In genomic region chr2:131140533-131140905, GRCm38 (mm10) we compare ENCODE assay signal across 16 mouse cellular contexts. TPM values are rescaled to one million over a fixed set of nuclear protein-coding genes. Genes with fewer than 3 reads are reported as not detected.
DNase-seq lines count a peak whose midpoint lies in the region; ATAC-seq lines count a peak whose summit lies in the region.
"Had no signal": no experiment of that assay in that cellular context is flagged by ENCODE, and none has a peak within 500 bp of the region (broad histone marks: within the 10 kb centered on the region; RNA-seq: fewer than 3 reads in every experiment).

No protein-coding gene starts in this region.

- H3K4me3 ChIP-seq in heart, embryonic 10.5 days: peak overlapping the region; percentile 17; the same call in 1 of the 2 replicates
- H3K4me3 ChIP-seq in kidney, embryonic 14.5 days (ENCODE audit: low read length): no peak overlapping the region
- no peak overlapping the region for H3K4me3 ChIP-seq in midbrain, embryonic 11.5 days (ENCODE audit: low read depth, low read length)
- H3K4me3 ChIP-seq in midbrain, embryonic 14.5 days (replicated peaks; ENCODE audit: low read depth, low read length): no peak overlapping the region
- no peak overlapping the region for H3K4me3 ChIP-seq in stomach, embryonic 16.5 days (replicated peaks; ENCODE audit: low read length)
- H3K4me3 ChIP-seq: erythroblast, embryonic 14.5 days; limb, embryonic 15.5 days had no signal

- peaks cover 63% of the 10 kb centered on the region for H3K4me1 ChIP-seq in heart, embryonic 10.5 days
- peaks cover 17% of the 10 kb centered on the region for H3K4me1 ChIP-seq in kidney, embryonic 14.5 days (ENCODE audit: control insufficient read depth, insufficient read depth, low read length)
- peaks cover 3% of the 10 kb centered on the region; the same call in 1 of the 2 replicates for H3K4me1 ChIP-seq in midbrain, embryonic 11.5 days (ENCODE audit: control insufficient read depth, insufficient read depth, low read length)
- H3K4me1 ChIP-seq in midbrain, embryonic 14.5 days (ENCODE audit: control insufficient read depth, insufficient read depth, low read length): 0 out of 2 replicates have a peak, but pooled peaks cover 3% of the 10 kb centered on the region
- peaks cover 5% of the 10 kb centered on the region; the same call in 1 of the 2 replicates for H3K4me1 ChIP-seq in stomach, embryonic 16.5 days (ENCODE audit: control insufficient read depth, insufficient read depth, low read length)

- H3K36me3 ChIP-seq in heart, embryonic 10.5 days: peaks cover 49% of the 10 kb centered on the region
- peaks cover 44% of the 10 kb centered on the region for H3K36me3 ChIP-seq in kidney, embryonic 14.5 days (ENCODE audit: control insufficient read depth, insufficient read depth, low read length)
- H3K36me3 ChIP-seq in midbrain, embryonic 11.5 days (ENCODE audit: control insufficient read depth, insufficient read depth, low read length): peaks cover 12% of the 10 kb centered on the region
- H3K36me3 ChIP-seq in midbrain, embryonic 14.5 days (ENCODE audit: control insufficient read depth, insufficient read depth, low read length): peaks cover 20% of the 10 kb centered on the region
- peaks cover 12% of the 10 kb centered on the region; the same call in 1 of the 2 replicates for H3K36me3 ChIP-seq in stomach, embryonic 16.5 days (ENCODE audit: control insufficient read depth, insufficient read depth, low read length)

- no peak for ATAC-seq in kidney, embryonic 14.5 days (ENCODE audit: low FRiP score, low TSS enrichment)
- ATAC-seq in midbrain, embryonic 11.5 days (ENCODE audit: low FRiP score): no peak
- no peak for ATAC-seq in midbrain, embryonic 14.5 days (ENCODE audit: low FRiP score, low TSS enrichment)
- no peak for ATAC-seq in stomach, embryonic 16.5 days (ENCODE audit: insufficient read depth, low FRiP score)

- peak overlapping the region; percentile 5; the same call in 1 of the 2 replicates for H3K9ac ChIP-seq in kidney, embryonic 14.5 days (ENCODE audit: low read depth, low read length)
- no peak overlapping the region for H3K9ac ChIP-seq in midbrain, embryonic 11.5 days (ENCODE audit: low read length)
- H3K9ac ChIP-seq in midbrain, embryonic 14.5 days (replicated peaks; ENCODE audit: low read length): no peak overlapping the region
- peak overlapping the region; percentile 35 for H3K9ac ChIP-seq in stomach, embryonic 16.5 days (ENCODE audit: low read length)
- H3K9ac ChIP-seq: limb, embryonic 15.5 days had no signal

- no peak overlapping the region for H3K4me2 ChIP-seq in kidney, embryonic 14.5 days (replicated peaks; ENCODE audit: low read depth, low read length)
- H3K4me2 ChIP-seq in midbrain, embryonic 11.5 days: no peak overlapping the region
- H3K4me2 ChIP-seq in midbrain, embryonic 14.5 days (ENCODE audit: low read length): no peak overlapping the region
- H3K4me2 ChIP-seq in stomach, embryonic 16.5 days (ENCODE audit: low read depth, low read length): no peak overlapping the region
- H3K4me2 ChIP-seq: limb, embryonic 15.5 days had no signal

- intact Hi-C loops in heart, postnatal 25 days (cut with DNase I): loop anchor here (1.0 to 2.0 kb wide), 2 partner anchors 14 to 44 kb away; partner anchors contain the start of gene Hspa12b

- no peaks in the 10 kb centered on the region for H3K9me3 ChIP-seq in heart, embryonic 10.5 days
- no peaks in the 10 kb centered on the region for H3K9me3 ChIP-seq in kidney, embryonic 14.5 days (ENCODE audit: control insufficient read depth, low read length)
- H3K9me3 ChIP-seq in midbrain, embryonic 11.5 days (ENCODE audit: control insufficient read depth, low read length): no peaks in the 10 kb centered on the region
- H3K9me3 ChIP-seq in midbrain, embryonic 14.5 days (ENCODE audit: control insufficient read depth, low read length): no peaks in the 10 kb centered on the region
- no peaks in the 10 kb centered on the region for H3K9me3 ChIP-seq in stomach, embryonic 16.5 days (replicated peaks; ENCODE audit: control insufficient read depth, low read length)
- H3K9me3 ChIP-seq: limb, embryonic 15.5 days had no signal

- H3K27me3 ChIP-seq in heart, embryonic 10.5 days (ENCODE audit: insufficient read depth, poor library complexity, severe bottlenecking): no peaks in the 10 kb centered on the region; the same call in 1 of the 2 replicates
- H3K27me3 ChIP-seq in kidney, embryonic 14.5 days (ENCODE audit: control insufficient read depth, insufficient read depth, low read length): no peaks in the 10 kb centered on the region
- H3K27me3 ChIP-seq in midbrain, embryonic 11.5 days (ENCODE audit: control insufficient read depth, insufficient read depth, low read length): no peaks in the 10 kb centered on the region
- no peaks in the 10 kb centered on the region for H3K27me3 ChIP-seq in midbrain, embryonic 14.5 days (ENCODE audit: control insufficient read depth, insufficient read depth, low read length)
- H3K27me3 ChIP-seq in stomach, embryonic 16.5 days (ENCODE audit: control insufficient read depth, insufficient read depth, low read length): no peaks in the 10 kb centered on the region
- H3K27me3 ChIP-seq: limb, embryonic 15.5 days had no signal

- WGBS in heart, embryonic 10.5 days: 46% methylated on average over 5 of the region's 5 CpGs
- WGBS in kidney, embryonic 14.5 days: 70% methylated on average over 5 of the region's 5 CpGs
- 72% methylated on average over 5 of the region's 5 CpGs for WGBS in midbrain, embryonic 11.5 days
- 71% methylated on average over 5 of the region's 5 CpGs for WGBS in midbrain, embryonic 14.5 days
- 64% methylated on average over 5 of the region's 5 CpGs for WGBS in stomach, embryonic 16.5 days

- peak; percentile 76 for DNase-seq in heart, embryonic 10.5 days (ENCODE audit: low spot score)
- DNase-seq in heart, postnatal 25 days (ENCODE audit: low spot score): no peak
- no peak for DNase-seq in kidney, postnatal 36 days
- DNase-seq in midbrain, embryonic 11.5 days (ENCODE audit: low spot score, missing footprints): peak; percentile 71
- DNase-seq in midbrain, embryonic 14.5 days: no peak
- DNase-seq in B cell, adult 2 months: no peak
- DNase-seq: cerebellum, adult 11 months; right cerebral cortex, postnatal 25 days had no signal

- H3K27ac ChIP-seq in heart, embryonic 10.5 days: peak overlapping the region; percentile 80
- H3K27ac ChIP-seq in kidney, embryonic 14.5 days (ENCODE audit: low read depth, low read length): no peak overlapping the region
- H3K27ac ChIP-seq in midbrain, embryonic 11.5 days (ENCODE audit: low read depth, low read length): no peak overlapping the region
- no peak overlapping the region for H3K27ac ChIP-seq in midbrain, embryonic 14.5 days (replicated peaks; ENCODE audit: low read depth, low read length)
- no peak overlapping the region for H3K27ac ChIP-seq in stomach, embryonic 16.5 days (ENCODE audit: low read length)
- H3K27ac ChIP-seq: limb, embryonic 15.5 days had no signal

RNA-seq across cellular contexts. Expression of gene Gm11037, which starts 7.2 kb away (rescaled TPM):
- not detected in 2 replicates for polyA plus RNA-seq in heart, embryonic 10.5 days (2016; fragmentation: Nextera tagmentation; extraction: Ambion mirVana)
- not detected for total RNA-seq in heart, postnatal 25 days (2021)
- not detected in 2 replicates for polyA plus RNA-seq in kidney, embryonic 14.5 days (2014; fragmentation: Nextera tagmentation; extraction: Ambion mirVana)
- not detected in 2 replicates for polyA plus RNA-seq in midbrain, embryonic 11.5 days (2014; fragmentation: Nextera tagmentation; extraction: Ambion mirVana)
- polyA plus RNA-seq in midbrain, embryonic 14.5 days (2014; fragmentation: Nextera tagmentation; extraction: Ambion mirVana): not detected in 2 replicates
- not detected in 2 replicates for polyA plus RNA-seq in stomach, embryonic 16.5 days (2015; fragmentation: Nextera tagmentation; extraction: Ambion mirVana)
- total RNA-seq: adrenal gland, postnatal 4 days; G1E; granulocyte monocyte progenitor cell, adult 5-6 weeks; megakaryocyte-erythroid progenitor cell, adult 5-6 weeks had no signal
- polyA plus RNA-seq: erythroblast, embryonic 14.5 days; G1E; limb, embryonic 15.5 days had no signal

RNA-seq across cellular contexts. Expression of gene Hspa12b, which starts 13.4 kb away (rescaled TPM):
- 10.0 and 10.8 TPM in 2 replicates for polyA plus RNA-seq in heart, embryonic 10.5 days (2016; fragmentation: Nextera tagmentation; extraction: Ambion mirVana)
- 10 to 100 TPM; 32.5 to 43.1 TPM for total RNA-seq in heart, postnatal 25 days (2021)
- 8.6 and 10.0 TPM in 2 replicates for polyA plus RNA-seq in kidney, embryonic 14.5 days (2014; fragmentation: Nextera tagmentation; extraction: Ambion mirVana)
- polyA plus RNA-seq in midbrain, embryonic 11.5 days (2014; fragmentation: Nextera tagmentation; extraction: Ambion mirVana): 2.9 and 3.3 TPM in 2 replicates
- polyA plus RNA-seq in midbrain, embryonic 14.5 days (2014; fragmentation: Nextera tagmentation; extraction: Ambion mirVana): 1.5 and 1.7 TPM in 2 replicates
- 25.0 TPM in 2 replicates for polyA plus RNA-seq in stomach, embryonic 16.5 days (2015; fragmentation: Nextera tagmentation; extraction: Ambion mirVana)
- total RNA-seq: granulocyte monocyte progenitor cell, adult 5-6 weeks had no signal

RNA-seq across cellular contexts. Expression of gene 1700037H04Rik, which starts 19.4 kb away (rescaled TPM):
- 82.6 and 86.0 TPM in 2 replicates for polyA plus RNA-seq in heart, embryonic 10.5 days (2016; fragmentation: Nextera tagmentation; extraction: Ambion mirVana)
- total RNA-seq in heart, postnatal 25 days (2021): 10 to 100 TPM; 11.5 to 12.2 TPM
- polyA plus RNA-seq in kidney, embryonic 14.5 days (2014; fragmentation: Nextera tagmentation; extraction: Ambion mirVana): 99.3 and 101 TPM in 2 replicates
- 112 and 122 TPM in 2 replicates for polyA plus RNA-seq in midbrain, embryonic 11.5 days (2014; fragmentation: Nextera tagmentation; extraction: Ambion mirVana)
- polyA plus RNA-seq in midbrain, embryonic 14.5 days (2014; fragmentation: Nextera tagmentation; extraction: Ambion mirVana): 76.4 and 85.7 TPM in 2 replicates
- 73.0 and 78.4 TPM in 2 replicates for polyA plus RNA-seq in stomach, embryonic 16.5 days (2015; fragmentation: Nextera tagmentation; extraction: Ambion mirVana)

RNA-seq across cellular contexts. Expression of gene Cenpb, which starts 39.3 kb away (rescaled TPM):
- 4.9 and 5.1 TPM in 2 replicates for polyA plus RNA-seq in heart, embryonic 10.5 days (2016; fragmentation: Nextera tagmentation; extraction: Ambion mirVana)
- 10 to 100 TPM; 76.6 to 80.9 TPM for total RNA-seq in heart, postnatal 25 days (2021)
- 6.9 and 8.0 TPM in 2 replicates for polyA plus RNA-seq in kidney, embryonic 14.5 days (2014; fragmentation: Nextera tagmentation; extraction: Ambion mirVana)
- polyA plus RNA-seq in midbrain, embryonic 11.5 days (2014; fragmentation: Nextera tagmentation; extraction: Ambion mirVana): 8.7 and 9.5 TPM in 2 replicates
- polyA plus RNA-seq in midbrain, embryonic 14.5 days (2014; fragmentation: Nextera tagmentation; extraction: Ambion mirVana): 11.1 TPM in 2 replicates
- 9.2 and 10.4 TPM in 2 replicates for polyA plus RNA-seq in stomach, embryonic 16.5 days (2015; fragmentation: Nextera tagmentation; extraction: Ambion mirVana)

RNA-seq across cellular contexts. Expression of gene Cdc25b, which starts 46.2 kb away (rescaled TPM):
- polyA plus RNA-seq in heart, embryonic 10.5 days (2016; fragmentation: Nextera tagmentation; extraction: Ambion mirVana): 27.8 and 35.9 TPM in 2 replicates
- 1 to 10 TPM; 6.1 to 8.1 TPM for total RNA-seq in heart, postnatal 25 days (2021)
- polyA plus RNA-seq in kidney, embryonic 14.5 days (2014; fragmentation: Nextera tagmentation; extraction: Ambion mirVana): 41.5 and 55.7 TPM in 2 replicates
- polyA plus RNA-seq in midbrain, embryonic 11.5 days (2014; fragmentation: Nextera tagmentation; extraction: Ambion mirVana): 122 and 130 TPM in 2 replicates
- 16.4 and 31.5 TPM in 2 replicates for polyA plus RNA-seq in midbrain, embryonic 14.5 days (2014; fragmentation: Nextera tagmentation; extraction: Ambion mirVana)
- 72.3 and 72.8 TPM in 2 replicates for polyA plus RNA-seq in stomach, embryonic 16.5 days (2015; fragmentation: Nextera tagmentation; extraction: Ambion mirVana)

Comparison
In these comparisons a context has a peak if more than half of its experiments do, and no peak if none do; other contexts are left out.
1. DNase-seq: peak in heart, embryonic 10.5 days (single experiment) and midbrain, embryonic 11.5 days (single experiment); none in heart, postnatal 25 days (single experiment), kidney, postnatal 36 days (0 of 2), midbrain, embryonic 14.5 days (single experiment) and B cell, adult 2 months (0 of 2).
2. H3K9ac ChIP-seq: peak in kidney, embryonic 14.5 days (single experiment) and stomach, embryonic 16.5 days (single experiment); none in midbrain, embryonic 11.5 days (single experiment) and midbrain, embryonic 14.5 days (single experiment).